Mouse (Mus musculus): ENCODE measurements around the gene Gm10778.

- TF ChIP-seq CTCF (IDR thresholded peaks at IDR 0.05; ENCODE audit: extremely low read depth, insufficient read length, insufficient replicate concordance, low read depth, low read length) (no peak), POLR2A (IDR thresholded peaks at IDR 0.05; ENCODE audit: low read depth, low read length) (no peak)
These were observed 22.5 kb upstream of the Gm10778 start for GRCm38 (mm10) chr10:81626101-81626993.
